Mouse (Mus musculus) forebrain, embryonic 16.5 days (tissue): ENCODE data around the gene Pds5b. TPM values are rescaled to one million over a fixed set of nuclear protein-coding genes. Genes with fewer than 3 reads are reported as not detected.

Source experiments
- ATAC-seq: fragments of 200-750 bp; cut with Nextera tagmentation; 2 replicates; pipeline ENCODE4 v1.8.0; 2017; ENCODE audit warnings: mild to moderate bottlenecking, moderate library complexity
- H3K27ac ChIP-seq: fragments of 300-500 bp; sonication (generic); 2 replicates; pipeline ENCODE4 v1.5.1; 2014; ENCODE audit warnings: low read length, control low read depth
- H3K27me3 ChIP-seq: fragments of 300-500 bp; sonication (generic); replicated peaks from 2 replicates; pipeline ENCODE4 v1.6.1; 2014; ENCODE audit warnings: low read length; ENCODE audit not compliant: control insufficient read depth, insufficient read depth
- H3K36me3 ChIP-seq: fragments of 300-500 bp; sonication (generic); 2 replicates; pipeline ENCODE4 v1.6.1; 2014; ENCODE audit not compliant: control insufficient read depth, insufficient read depth
- H3K4me1 ChIP-seq: fragments of 300-500 bp; sonication (generic); replicated peaks from 2 replicates; pipeline ENCODE4 v1.6.1; 2014; ENCODE audit warnings: low read length; ENCODE audit not compliant: control insufficient read depth, insufficient read depth
- H3K4me2 ChIP-seq: fragments of 300-500 bp; sonication (generic); 2 replicates; pipeline ENCODE4 v1.6.1; 2014; ENCODE audit warnings: mild to moderate bottlenecking, low read length, control low read depth
- H3K4me3 ChIP-seq: fragments of 300-500 bp; sonication (generic); replicated peaks from 2 replicates; pipeline ENCODE4 v1.5.1; 2014; ENCODE audit warnings: mild to moderate bottlenecking, low read length, control low read depth
- H3K9ac ChIP-seq: fragments of 300-500 bp; sonication (generic); replicated peaks from 2 replicates; pipeline ENCODE4 v1.6.1; 2014; ENCODE audit warnings: low read depth, low read length, control low read depth
- H3K9me3 ChIP-seq: fragments of 300-500 bp; sonication (generic); 2 replicates; pipeline ENCODE4 v1.6.1; 2016; ENCODE audit warnings: low read length; ENCODE audit not compliant: control insufficient read depth
- WGBS: fragments of 180-500 bp; shearing (Covaris S2); extraction: QIAGEN DNeasy Blood & Tissue Kit; methylation state at CpG from one replicate; pipeline ENCODE4 v1.1.7; 2014; 5-methylcytosine and 5-hydroxymethylcytosine counted together
- polyA plus RNA-seq: library from polyadenylated mRNA; unstranded; fragments of >200 nt; fragmentation: Nextera tagmentation; extraction: Ambion mirVana; gene quantifications from 2 replicates; pipeline ENCODE4 v1.2.1, GENCODE M21; 2015

Pds5b gene
- polyA plus RNA-seq, 1 experiment from 2014 or later: 32.3 TPM

DNA sequence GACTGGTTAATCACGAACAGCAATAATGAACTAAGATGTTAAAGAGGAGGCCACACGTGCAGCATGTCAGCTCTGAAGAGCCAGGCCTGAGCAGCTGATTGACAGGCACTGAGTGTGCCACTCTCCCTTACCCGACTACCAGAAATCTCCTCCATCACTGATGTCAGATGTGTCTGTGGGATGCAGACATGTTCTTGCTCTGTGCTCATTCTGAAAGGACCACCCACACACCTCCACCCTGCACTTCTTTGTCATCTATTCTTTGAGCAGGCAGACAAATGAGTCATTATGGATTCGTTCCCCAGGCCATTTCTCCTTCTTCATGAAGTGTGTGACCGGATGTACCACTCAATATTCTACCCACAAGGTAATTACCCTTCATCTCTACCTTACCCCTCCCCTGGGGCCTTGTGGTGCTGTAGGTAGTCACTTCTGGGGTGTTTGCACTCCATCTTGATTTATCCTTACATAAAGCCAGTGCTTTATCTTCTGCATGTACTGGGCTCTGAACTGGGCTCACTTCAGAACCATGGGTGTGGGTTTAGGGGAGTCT is 186.2 kb downstream of the Pds5b start:
- Histone ChIP-seq H3K4me1 (no peaks in the 10 kb centered on the region), H3K9ac (no peak overlapping the region), H3K4me2 (no peak overlapping the region), H3K36me3 (no peaks in the 10 kb centered on the region), H3K27me3 (no peaks in the 10 kb centered on the region), H3K9me3 (no peaks in the 10 kb centered on the region), H3K4me3 (no peak overlapping the region), H3K27ac (no peak overlapping the region)
- 40% methylated on average over 5 of the region's 5 CpGs for WGBS
- ATAC-seq: no peak

Other genes with a start within 250 kb of the Pds5b start
- not detected in 2 replicates for gene Zar1l, start 155.6 kb upstream of the Pds5b start, polyA plus RNA-seq
- gene Brca2, start 151.1 kb upstream of the Pds5b start, polyA plus RNA-seq: 11.3 and 16.5 TPM in 2 replicates
- gene N4bp2l1, start 76.6 kb upstream of the Pds5b start, polyA plus RNA-seq: 12.3 and 12.9 TPM in 2 replicates
- 28.9 and 30.3 TPM in 2 replicates for gene N4bp2l2, start 7.6 kb upstream of the Pds5b start, polyA plus RNA-seq